Comparison of ENCODE assay signal across 18 mouse cellular contexts in genomic region chr1:182571148-182571547, GRCm38 (mm10). TPM values are rescaled to one million over a fixed set of nuclear protein-coding genes. Genes with fewer than 3 reads are reported as not detected.
DNase-seq lines count a peak whose midpoint lies in the region; ATAC-seq and TF ChIP-seq lines count a peak whose summit lies in the region.
"Had no signal": no experiment of that assay in that cellular context is flagged by ENCODE, and none has a peak within 500 bp of the region (broad histone marks: within the 10 kb centered on the region; RNA-seq: fewer than 3 reads in every experiment).

No protein-coding gene starts in this region.

- H3K4me3 ChIP-seq in embryonic facial prominence, embryonic 14.5 days (ENCODE audit: low read depth, low read length), result no peak overlapping the region
- H3K4me3 ChIP-seq in embryonic facial prominence, embryonic 10.5 days, result no peak overlapping the region
- no peak overlapping the region for H3K4me3 ChIP-seq in kidney, postnatal 0 days (replicated peaks; ENCODE audit: low read depth, low read length)
- no peak overlapping the region for H3K4me3 ChIP-seq in kidney, embryonic 14.5 days (ENCODE audit: low read length)
- H3K4me3 ChIP-seq: hindbrain, embryonic 10.5 days; neural tube, embryonic 13.5 days had no signal

- H3K36me3 ChIP-seq in embryonic facial prominence, embryonic 14.5 days (ENCODE audit: control insufficient read depth, insufficient read depth, low read length), result no peaks in the 10 kb centered on the region
- H3K36me3 ChIP-seq in embryonic facial prominence, embryonic 10.5 days (replicated peaks), result no peaks in the 10 kb centered on the region
- H3K36me3 ChIP-seq in kidney, postnatal 0 days (ENCODE audit: insufficient read depth, low read length), result no peaks in the 10 kb centered on the region
- H3K36me3 ChIP-seq in kidney, embryonic 14.5 days (ENCODE audit: control insufficient read depth, insufficient read depth, low read length), result no peaks in the 10 kb centered on the region
- H3K36me3 ChIP-seq: hindbrain, embryonic 10.5 days; neural tube, embryonic 13.5 days had no signal

- in situ Hi-C loops in Patski (cut with MboI; ENCODE audit: low pct_unique_long_range_greater_than_20kb), result loop anchor here (5.0 kb wide), 1 partner anchor 81 kb away; no protein-coding TSS in a partner anchor

- no peaks in the 10 kb centered on the region for H3K9me3 ChIP-seq in embryonic facial prominence, embryonic 14.5 days (ENCODE audit: control insufficient read depth, low read length)
- no peaks in the 10 kb centered on the region for H3K9me3 ChIP-seq in embryonic facial prominence, embryonic 10.5 days
- no peaks in the 10 kb centered on the region for H3K9me3 ChIP-seq in kidney, postnatal 0 days (replicated peaks; ENCODE audit: low read length)
- H3K9me3 ChIP-seq in kidney, embryonic 14.5 days (ENCODE audit: control insufficient read depth, low read length), result no peaks in the 10 kb centered on the region
- H3K9me3 ChIP-seq: hindbrain, embryonic 10.5 days; neural tube, embryonic 13.5 days had no signal

- no peak for TF ChIP-seq CTCF in kidney, postnatal 0 days (IDR thresholded peaks at IDR 0.05; ENCODE audit: low read depth)
- no peak for TF ChIP-seq CTCF in Patski (IDR thresholded peaks at IDR 0.05)

- CTCF ChIA-PET in Patski (lab: Charles Lee), result interaction anchor here (1.0 to 1.3 kb wide), 5 partner anchors 11 to 392 kb away, joined by 3 to 4 read pairs (median 3); no protein-coding TSS in a partner anchor

- no peak for ATAC-seq in embryonic facial prominence, embryonic 14.5 days (ENCODE audit: low read depth)
- ATAC-seq in kidney, postnatal 0 days (replicated peaks; ENCODE audit: low FRiP score, low read depth), result no peak
- ATAC-seq in kidney, embryonic 14.5 days (ENCODE audit: low FRiP score, low TSS enrichment), result no peak
- ATAC-seq in Patski, result peak; percentile 5
- no peak for ATAC-seq in granulocyte monocyte progenitor cell, adult 5-6 weeks (replicated peaks; ENCODE audit: poor library complexity, severe bottlenecking)
- ATAC-seq: forebrain, embryonic 16.5 days; midbrain, embryonic 16.5 days had no signal

- POLR2A ChIA-PET in Patski (lab: Charles Lee), result interaction anchor here (0.7 kb wide), 1 partner anchor 196 kb away, joined by 3 read pairs; no protein-coding TSS in a partner anchor

- no peaks in the 10 kb centered on the region for H3K27me3 ChIP-seq in embryonic facial prominence, embryonic 14.5 days (replicated peaks; ENCODE audit: control insufficient read depth, insufficient read depth, low read length)
- H3K27me3 ChIP-seq in embryonic facial prominence, embryonic 10.5 days (replicated peaks; ENCODE audit: low read depth, poor library complexity, severe bottlenecking), result peaks cover 29% of the 10 kb centered on the region
- H3K27me3 ChIP-seq in kidney, postnatal 0 days (ENCODE audit: insufficient read depth, low read length), result no peaks in the 10 kb centered on the region
- H3K27me3 ChIP-seq in kidney, embryonic 14.5 days (ENCODE audit: control insufficient read depth, insufficient read depth, low read length), result no peaks in the 10 kb centered on the region
- H3K27me3 ChIP-seq in Patski, result no peaks in the 10 kb centered on the region

- H3K4me2 ChIP-seq in embryonic facial prominence, embryonic 14.5 days (ENCODE audit: low read depth, low read length), result no peak overlapping the region
- H3K4me2 ChIP-seq in kidney, postnatal 0 days (ENCODE audit: low read length), result no peak overlapping the region
- no peak overlapping the region for H3K4me2 ChIP-seq in kidney, embryonic 14.5 days (replicated peaks; ENCODE audit: low read depth, low read length)
- H3K4me2 ChIP-seq: neural tube, embryonic 13.5 days had no signal

- no peak overlapping the region for H3K27ac ChIP-seq in embryonic facial prominence, embryonic 14.5 days (replicated peaks; ENCODE audit: low read depth, low read length)
- H3K27ac ChIP-seq in embryonic facial prominence, embryonic 10.5 days (replicated peaks), result no peak overlapping the region
- no peak overlapping the region for H3K27ac ChIP-seq in kidney, postnatal 0 days
- no peak overlapping the region for H3K27ac ChIP-seq in kidney, embryonic 14.5 days (ENCODE audit: low read depth, low read length)
- H3K27ac ChIP-seq: hindbrain, embryonic 10.5 days; neural tube, embryonic 13.5 days had no signal

- WGBS in embryonic facial prominence, embryonic 14.5 days, result 74% methylated on average over 3 of the region's 3 CpGs
- WGBS in embryonic facial prominence, embryonic 10.5 days, result 80% methylated on average over 3 of the region's 3 CpGs
- 76% methylated on average over 3 of the region's 3 CpGs for WGBS in kidney, postnatal 0 days
- WGBS in kidney, embryonic 14.5 days, result 73% methylated on average over 3 of the region's 3 CpGs

- H3K4me1 ChIP-seq in embryonic facial prominence, embryonic 14.5 days (ENCODE audit: control insufficient read depth, insufficient read depth, low read length), result peaks cover 8% of the 10 kb centered on the region; the same call in 1 of the 2 replicates
- H3K4me1 ChIP-seq in embryonic facial prominence, embryonic 10.5 days, result peaks cover 20% of the 10 kb centered on the region
- H3K4me1 ChIP-seq in kidney, postnatal 0 days (replicated peaks; ENCODE audit: insufficient read depth, low read length), result peaks cover 4% of the 10 kb centered on the region; the same call in 1 of the 2 replicates
- H3K4me1 ChIP-seq in kidney, embryonic 14.5 days (ENCODE audit: control insufficient read depth, insufficient read depth, low read length), result peaks cover 9% of the 10 kb centered on the region; the same call in 1 of the 2 replicates

- no peak overlapping the region for H3K9ac ChIP-seq in embryonic facial prominence, embryonic 14.5 days (ENCODE audit: low read depth, low read length)
- H3K9ac ChIP-seq in kidney, postnatal 0 days (ENCODE audit: low read depth, low read length), result no peak overlapping the region
- no peak overlapping the region for H3K9ac ChIP-seq in kidney, embryonic 14.5 days (ENCODE audit: low read depth, low read length)
- H3K9ac ChIP-seq: neural tube, embryonic 13.5 days had no signal

- DNase-seq in embryonic facial prominence, embryonic 14.5 days (ENCODE audit: low spot score), result peak; percentile 40
- DNase-seq in embryonic facial prominence, embryonic 10.5 days (ENCODE audit: low spot score), result no peak
- DNase-seq in kidney, postnatal 0 days (ENCODE audit: low spot score), result peak; percentile 40
- DNase-seq in Patski (ENCODE audit: low read depth, low spot score), result peak; percentile 35
- DNase-seq in kidney, postnatal 14 days, result peak; percentile 43
- no peak for DNase-seq in c-Kit-positive CD71-positive TER-119-positive erythroid progenitor cells, embryonic 14.5 days (ENCODE audit: low spot score)
- DNase-seq: B cell, adult 2 months; cerebellum, postnatal 36 days; gastrocnemius, postnatal 25 days had no signal

RNA-seq across cellular contexts. Expression of gene Capn8, which starts 6.3 kb away (rescaled TPM):
- polyA plus RNA-seq in embryonic facial prominence, embryonic 14.5 days (2014; fragmentation: Nextera tagmentation; extraction: Ambion mirVana), result 0.07 and 0.16 TPM in 2 replicates
- not detected in 2 replicates for polyA plus RNA-seq in embryonic facial prominence, embryonic 10.5 days (2016; fragmentation: Nextera tagmentation; extraction: Ambion mirVana)
- 0.11 and 0.13 TPM in 2 replicates for polyA plus RNA-seq in kidney, postnatal 0 days (2015; fragmentation: Nextera tagmentation; extraction: Ambion mirVana)
- polyA plus RNA-seq in kidney, embryonic 14.5 days (2014; fragmentation: Nextera tagmentation; extraction: Ambion mirVana), result not detected in 2 replicates
- 0.06 TPM for polyA plus RNA-seq in Patski (2021)
- not detected in 2 replicates for total RNA-seq in granulocyte monocyte progenitor cell, adult 5-6 weeks (2014; fragmentation: Nextera tagmentation)
- total RNA-seq in granulocyte monocyte progenitor cell, adult 5-6 weeks (2017), result not detected in 2 replicates
- total RNA-seq: ES-E14; gastrocnemius, postnatal 25 days; left cerebral cortex, adult 18-20 months had no signal
- polyA plus RNA-seq: spleen, adult 2 months had no signal

RNA-seq across cellular contexts. Expression of gene Capn2, which starts 53.7 kb away (rescaled TPM):
- 115 and 117 TPM in 2 replicates for polyA plus RNA-seq in embryonic facial prominence, embryonic 14.5 days (2014; fragmentation: Nextera tagmentation; extraction: Ambion mirVana)
- polyA plus RNA-seq in embryonic facial prominence, embryonic 10.5 days (2016; fragmentation: Nextera tagmentation; extraction: Ambion mirVana), result 75.1 and 84.8 TPM in 2 replicates
- 95.1 and 106 TPM in 2 replicates for polyA plus RNA-seq in kidney, postnatal 0 days (2015; fragmentation: Nextera tagmentation; extraction: Ambion mirVana)
- 52.3 and 94.7 TPM in 2 replicates for polyA plus RNA-seq in kidney, embryonic 14.5 days (2014; fragmentation: Nextera tagmentation; extraction: Ambion mirVana)
- polyA plus RNA-seq in Patski (2021), result 281 TPM
- total RNA-seq in granulocyte monocyte progenitor cell, adult 5-6 weeks (2014; fragmentation: Nextera tagmentation), result 5.2 and 18.1 TPM in 2 replicates
- 8.6 and 9.0 TPM in 2 replicates for total RNA-seq in granulocyte monocyte progenitor cell, adult 5-6 weeks (2017)

Comparison
In these comparisons a context has a peak if more than half of its experiments do, and no peak if none do; other contexts are left out.
1. DNase-seq: peak in embryonic facial prominence, embryonic 14.5 days (single experiment), kidney, postnatal 0 days (single experiment), Patski (single experiment) and kidney, postnatal 14 days (single experiment); none in embryonic facial prominence, embryonic 10.5 days (single experiment) and c-Kit-positive CD71-positive TER-119-positive erythroid progenitor cells, embryonic 14.5 days (single experiment).